Mouse (Mus musculus) lung, postnatal 0 days (tissue): ENCODE data around the gene Gm29609. TPM values are rescaled to one million over a fixed set of nuclear protein-coding genes. Genes with fewer than 3 reads are reported as not detected.

Experiments
- ATAC-seq: fragments of 200-750 bp; cut with Nextera tagmentation; 2 replicates; pipeline ENCODE4 v1.8.0; 2017; ENCODE audit warnings: moderate library complexity
- DNase-seq: peaks from one replicate; pipeline ENCODE4 v3.0.0-alpha.2; 2016; ENCODE audit warnings: low spot score
- H3K27ac ChIP-seq: fragments of 300-500 bp; sonication (generic); 2 replicates; pipeline ENCODE4 v1.5.1; 2014; ENCODE audit warnings: antibody characterized with exemption, mild to moderate bottlenecking, low read length, mixed read lengths
- H3K27me3 ChIP-seq: fragments of 300-500 bp; sonication (generic); replicated peaks from 2 replicates; pipeline ENCODE4 v1.6.1; 2014; ENCODE audit warnings: low read length, mixed read lengths; ENCODE audit not compliant: insufficient read depth
- H3K36me3 ChIP-seq: fragments of 300-500 bp; sonication (generic); 2 replicates; pipeline ENCODE4 v1.6.1; 2014; ENCODE audit warnings: low read length, mixed read lengths; ENCODE audit not compliant: insufficient read depth
- H3K4me1 ChIP-seq: fragments of 300-500 bp; sonication (generic); 2 replicates; pipeline ENCODE4 v1.6.1; 2014; ENCODE audit warnings: antibody characterized with exemption, low read depth, low read length, mixed read lengths; ENCODE audit not compliant: insufficient read depth
- H3K4me2 ChIP-seq: fragments of 300-500 bp; sonication (generic); replicated peaks from 2 replicates; pipeline ENCODE4 v1.6.1; 2014; ENCODE audit warnings: low read depth, mild to moderate bottlenecking, low read length, moderate library complexity, mixed read lengths
- H3K4me3 ChIP-seq: fragments of 300-500 bp; sonication (generic); 2 replicates; pipeline ENCODE4 v1.5.1; 2014; ENCODE audit warnings: low read depth, low read length
- H3K9ac ChIP-seq: fragments of 300-500 bp; sonication (generic); replicated peaks from 2 replicates; pipeline ENCODE4 v1.6.1; 2014; ENCODE audit warnings: low read depth, mild to moderate bottlenecking
- H3K9me3 ChIP-seq: fragments of 300-500 bp; sonication (generic); 2 replicates; pipeline ENCODE4 v1.6.1; 2016; ENCODE audit warnings: low read length, mixed read lengths
- CTCF ChIP-seq: IDR thresholded peaks from 2 replicates; pipeline ENCODE4 v1.5.1; 2016; ENCODE audit warnings: antibody characterized with exemption, mild to moderate bottlenecking
- EP300 ChIP-seq: IDR thresholded peaks from 2 replicates; pipeline ENCODE4 v1.6.1; 2016; ENCODE audit warnings: antibody characterized with exemption, mild to moderate bottlenecking, control low read depth
- WGBS: fragments of 180-500 bp; shearing (Covaris S2); extraction: QIAGEN DNeasy Blood & Tissue Kit; methylation state at CpG from one replicate; pipeline ENCODE4 v1.1.7; 2014; 5-methylcytosine and 5-hydroxymethylcytosine counted together
- polyA plus RNA-seq: library from polyadenylated mRNA; unstranded; fragments of >200 nt; fragmentation: Nextera tagmentation; extraction: Ambion mirVana; gene quantifications from 2 replicates; pipeline ENCODE4 v1.2.1, GENCODE M21; 2015

Gene Gm29609
- polyA plus RNA-seq, 1 experiment from 2014 or later, result 0.73 TPM

GRCm38 (mm10) chr5:31116354-31116753, 63.4 kb downstream of the Gm29609 start, which contains the start of gene Trim54:
Gene Trim54, plus strand, starts transcription at chr5:31116712.
- Histone ChIP-seq H3K9me3 (no peaks in the 10 kb centered on the region), H3K9ac (no peak within 1 kb of the TSS), H3K4me2 (no peak within 1 kb of the TSS), H3K4me3 (no peak within 1 kb of the TSS), H3K27ac (no peak within 1 kb of the TSS), H3K4me1 (no peaks in the 10 kb centered on the region), H3K27me3 (no peaks in the 10 kb centered on the region), H3K36me3 (no peaks in the 10 kb centered on the region)
- WGBS, result 19% methylated on average over 3 of the region's 3 CpGs
- TF ChIP-seq EP300 (no peak), CTCF (no peak)
- ATAC-seq (no peak), DNase-seq (no peak)

GRCm38 (mm10) chr5:31110781-31111180, 68.9 kb downstream of the Gm29609 start:
- Histone ChIP-seq H3K4me3 (no peak overlapping the region), H3K36me3 (no peaks in the 10 kb centered on the region), H3K9ac (no peak overlapping the region), H3K27me3 (no peaks in the 10 kb centered on the region), H3K27ac (no peak overlapping the region), H3K9me3 (no peaks in the 10 kb centered on the region), H3K4me1 (no peaks in the 10 kb centered on the region), H3K4me2 (no peak overlapping the region)
- TF ChIP-seq CTCF, result peak; percentile 63
- TF ChIP-seq EP300, result no peak
- DNase-seq (peak; percentile 31), ATAC-seq (no peak)
- 25% methylated on average over 7 of the region's 7 CpGs for WGBS

GRCm38 (mm10) chr5:31108000-31108490, 71.7 kb downstream of the Gm29609 start, which contains the start of gene Slc30a3:
Gene Slc30a3, minus strand, starts transcription at chr5:31108237.
- ATAC-seq (no peak), DNase-seq (no peak)
- no peak within 1 kb of the TSS for H3K4me2 ChIP-seq
- 90% methylated on average over 18 of the region's 18 CpGs for WGBS
- H3K9ac ChIP-seq, result no peak within 1 kb of the TSS
- H3K4me1 ChIP-seq, result no peaks in the 10 kb centered on the region
- no peaks in the 10 kb centered on the region for H3K27me3 ChIP-seq
- H3K27ac ChIP-seq, result no peak within 1 kb of the TSS
- no peaks in the 10 kb centered on the region for H3K9me3 ChIP-seq
- no peak for TF ChIP-seq CTCF
- TF ChIP-seq EP300, result no peak
- H3K4me3 ChIP-seq, result no peak within 1 kb of the TSS
- H3K36me3 ChIP-seq, result no peaks in the 10 kb centered on the region

- no peak within 1 kb of the TSS for H3K4me2 ChIP-seq
- H3K27me3 ChIP-seq, result no peaks in the 10 kb centered on the region
- H3K9ac ChIP-seq, result no peak within 1 kb of the TSS
- no peak for ATAC-seq
- H3K4me1 ChIP-seq, result no peaks in the 10 kb centered on the region
- no peak within 1 kb of the TSS for H3K4me3 ChIP-seq
- no peaks in the 10 kb centered on the region for H3K36me3 ChIP-seq
- no peak for TF ChIP-seq CTCF
- TF ChIP-seq EP300, result no peak
- H3K9me3 ChIP-seq, result no peaks in the 10 kb centered on the region
- no peak for DNase-seq
- WGBS, result 83% methylated on average over 9 of the region's 9 CpGs
- H3K27ac ChIP-seq, result no peak within 1 kb of the TSS
These were observed 73.8 kb downstream of the Gm29609 start, which contains the start of gene Dnajc5g for GRCm38 (mm10) chr5:31105814-31106335. Gene Dnajc5g, plus strand, starts transcription at chr5:31106285.

GRCm38 (mm10) chr5:31095711-31096480, 83.8 kb downstream of the Gm29609 start:
- ATAC-seq, result no peak
- no peak overlapping the region for H3K9ac ChIP-seq

More at GRCm38 (mm10) chr5:31095711-31096480, 83.8 kb downstream of the Gm29609 start:
- Histone ChIP-seq H3K27me3 (peaks cover 57% of the 10 kb centered on the region), H3K27ac (no peak overlapping the region), H3K4me1 (peaks cover 15% of the 10 kb centered on the region), H3K4me2 (peak overlapping the region; percentile 54), H3K36me3 (no peaks in the 10 kb centered on the region), H3K9me3 (no peaks in the 10 kb centered on the region), H3K4me3 (peak overlapping the region; percentile 30; the same call in 1 of the 2 replicates)
- WGBS, result 27% methylated on average over 11 of the region's 11 CpGs
- DNase-seq, result no peak
- TF ChIP-seq EP300 (no peak), CTCF (no peak)
